Mouse (Mus musculus): ENCODE measurements around the gene Spata3.

Spata3 gene

GRCm38 (mm10) chr1:86032273-86032987, 15.8 kb downstream of the Spata3 start:
- DNase-seq (ENCODE audit: low spot score in 2 of 2): peak; percentile 46 to 75

- no peak for DNase-seq (ENCODE audit: low spot score in 2 of 2)
Measured at GRCm38 (mm10) chr1:86038191-86038951, 21.8 kb downstream of the Spata3 start.

- DNase-seq (ENCODE audit: low spot score in 2 of 2): no peak
Measured at GRCm38 (mm10) chr1:86040131-86040530, 23.5 kb downstream of the Spata3 start.

GRCm38 (mm10) chr1:86040817-86041216, 24.2 kb downstream of the Spata3 start:
- DNase-seq (ENCODE audit: low spot score in 2 of 2): no peak

- DNase-seq (ENCODE audit: low spot score in 2 of 2): no peak
Measured at GRCm38 (mm10) chr1:86045056-86045455, 28.4 kb downstream of the Spata3 start.

GRCm38 (mm10) chr1:86045848-86046805, 29.5 kb downstream of the Spata3 start, which contains the start of gene 2810459M11Rik:
Gene 2810459M11Rik, plus strand, starts transcription at chr1:86045863.
- no peak for DNase-seq (ENCODE audit: low spot score in 2 of 2)

- DNase-seq (ENCODE audit: low spot score in 2 of 2): no peak
Measured at GRCm38 (mm10) chr1:86046833-86047563, 30.4 kb downstream of the Spata3 start.

GRCm38 (mm10) chr1:86048231-86048630, 31.6 kb downstream of the Spata3 start:
- no peak for DNase-seq (ENCODE audit: low spot score in 2 of 2)

GRCm38 (mm10) chr1:86048744-86049143, 32.1 kb downstream of the Spata3 start:
- no peak for DNase-seq (ENCODE audit: low spot score in 2 of 2)

- peak; percentile 68 to 72 for DNase-seq (ENCODE audit: low spot score in 2 of 2)
Measured at GRCm38 (mm10) chr1:86053198-86053921, 36.7 kb downstream of the Spata3 start.

GRCm38 (mm10) chr1:86054943-86055342, 38.3 kb downstream of the Spata3 start:
- DNase-seq (ENCODE audit: low spot score in 2 of 2): no peak

- no peak for DNase-seq (ENCODE audit: low spot score in 2 of 2)
Measured at GRCm38 (mm10) chr1:86056284-86056683, 39.7 kb downstream of the Spata3 start.

- DNase-seq (ENCODE audit: low spot score in 2 of 2): peak; percentile 86 to 90
Measured at GRCm38 (mm10) chr1:86058856-86059769, 42.5 kb downstream of the Spata3 start.

- DNase-seq (ENCODE audit: low spot score in 2 of 2): no peak
Measured at GRCm38 (mm10) chr1:86062523-86062922, 45.9 kb downstream of the Spata3 start.

GRCm38 (mm10) chr1:86064271-86064991, 47.8 kb downstream of the Spata3 start, which contains the start of gene Psmd1:
Gene Psmd1, plus strand, starts transcription at chr1:86064387.
- DNase-seq (ENCODE audit: low spot score in 2 of 2): peak; percentile 82 to 83

- no peak for DNase-seq (ENCODE audit: low spot score in 2 of 2)
Measured at GRCm38 (mm10) chr1:86076565-86076964, 59.9 kb downstream of the Spata3 start.
